Mouse (Mus musculus) frontal cortex, adult (tissue): ENCODE data around the gene Cdyl.

Experiments used
- ATAC-seq: cut with Nextera tagmentation; 2 replicates; pipeline ENCODE4 v1.9.2; 2017; ENCODE audit warnings: mild to moderate bottlenecking, moderate library complexity, mixed read lengths; ENCODE audit not compliant: low TSS enrichment

Cdyl gene

GRCm38 (mm10) chr13:35756393-35757338, 97.0 kb downstream of the Cdyl start:
- ATAC-seq = no peak

DNA sequence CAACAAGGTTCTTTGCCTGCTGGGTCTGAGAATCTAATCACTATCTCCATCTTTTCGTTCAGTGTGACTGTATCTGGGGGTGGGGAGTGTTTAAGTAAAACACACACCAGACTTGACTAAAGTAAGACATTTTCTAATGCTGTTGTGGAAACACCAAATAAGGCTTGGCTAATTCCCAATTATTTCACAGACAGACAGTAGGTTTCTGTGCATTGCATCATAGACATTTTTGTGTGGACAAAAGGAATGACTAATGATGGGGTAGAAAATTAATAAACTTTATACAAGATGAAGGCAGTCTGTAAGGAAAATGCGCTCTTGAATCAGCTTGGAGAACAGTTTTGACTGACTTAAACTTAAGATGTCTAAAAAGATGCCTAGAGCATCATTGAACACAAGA, 100.7 kb downstream of the Cdyl start:
- ATAC-seq = no peak

DNA sequence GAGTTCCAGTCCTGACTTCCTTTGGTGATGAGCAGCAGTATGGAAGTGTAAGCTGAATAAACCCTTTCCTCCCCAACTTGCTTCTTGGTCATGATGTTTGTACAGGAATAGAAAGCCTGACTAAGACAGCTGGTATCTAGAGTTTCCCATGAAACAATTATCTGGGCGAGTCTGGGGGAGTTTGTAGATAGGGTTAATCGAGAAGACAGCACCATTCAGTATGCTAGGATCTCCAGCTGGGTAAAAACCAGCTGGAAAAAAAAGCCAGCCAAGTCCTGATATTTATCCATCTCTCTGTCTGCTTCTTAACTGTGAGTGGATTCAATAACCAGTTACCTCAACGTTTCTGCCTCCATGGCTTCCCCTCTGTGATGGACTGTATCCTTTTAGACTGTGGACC, 104.9 kb downstream of the Cdyl start:
- no peak for ATAC-seq

GRCm38 (mm10) chr13:35765817-35766216, 106.2 kb downstream of the Cdyl start:
- ATAC-seq = no peak

GRCm38 (mm10) chr13:35769673-35770072, 110.0 kb downstream of the Cdyl start:
- no peak for ATAC-seq

DNA sequence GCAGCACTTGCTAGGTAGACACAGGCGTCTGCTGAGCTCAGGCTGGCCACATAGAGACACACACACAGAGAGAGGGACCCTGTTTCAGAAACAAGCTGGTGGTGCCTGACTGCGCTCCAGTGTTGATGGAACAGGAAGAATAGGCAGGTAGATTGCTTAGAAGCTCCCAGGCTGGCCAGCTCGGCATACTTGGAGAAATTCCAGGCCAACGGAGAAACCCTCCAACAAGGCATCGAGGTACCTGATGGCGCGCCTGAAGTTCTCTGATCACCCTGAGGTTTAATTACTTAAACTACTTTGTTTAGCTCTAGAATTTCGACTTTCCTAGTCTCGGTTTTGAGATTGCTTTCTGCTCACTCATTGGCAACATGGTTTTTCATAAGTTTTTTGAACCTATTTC, 110.8 kb downstream of the Cdyl start:
- ATAC-seq = no peak

- ATAC-seq = peak; percentile 74; the same call in 1 of the 2 replicates
These were observed 112.3 kb downstream of the Cdyl start for GRCm38 (mm10) chr13:35771968-35772382.

DNA sequence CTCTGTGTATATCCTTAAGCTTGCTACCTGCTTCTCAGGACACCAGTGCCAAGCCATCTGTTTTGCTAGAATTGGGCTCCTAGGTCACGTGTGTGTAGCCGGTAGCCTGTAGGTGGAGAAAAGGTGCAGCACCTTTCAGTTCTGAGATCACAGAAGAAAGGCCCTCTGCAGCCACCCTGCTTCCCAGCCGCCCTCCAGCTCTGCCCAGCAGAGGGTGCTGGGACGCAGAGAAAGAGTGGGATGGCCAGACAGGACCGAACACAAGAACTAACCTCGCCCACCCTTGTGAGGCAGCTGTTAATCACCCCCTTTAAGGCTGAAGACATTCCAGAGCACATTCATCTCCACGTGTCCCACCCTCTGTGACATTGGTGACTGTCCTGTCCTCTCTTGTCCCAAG, 114.1 kb downstream of the Cdyl start:
- ATAC-seq = 0 out of 2 replicates have a peak, but pooled peaks have one; percentile 34

- ATAC-seq = no peak
These were observed 116.5 kb downstream of the Cdyl start for GRCm38 (mm10) chr13:35776123-35776522.

DNA sequence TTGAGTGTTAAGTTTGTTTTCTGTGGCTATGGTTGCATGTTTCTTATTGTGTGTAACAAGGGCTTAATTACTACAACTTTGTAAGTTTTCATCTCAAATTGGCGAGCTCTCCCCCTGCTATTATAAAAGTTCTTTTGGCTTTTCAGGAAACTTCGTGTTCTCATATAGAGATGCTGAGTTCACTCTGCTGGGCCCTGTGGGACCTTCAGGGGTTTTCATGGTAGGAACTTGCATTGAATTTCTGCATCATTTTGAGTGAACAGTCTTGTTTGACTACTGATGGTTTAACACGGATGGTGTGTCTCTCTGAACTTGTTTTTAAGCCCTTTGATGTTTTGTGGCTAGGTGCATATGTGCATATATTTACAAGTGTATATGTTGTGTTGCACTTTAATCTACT, 121.1 kb downstream of the Cdyl start:
- ATAC-seq = no peak

DNA sequence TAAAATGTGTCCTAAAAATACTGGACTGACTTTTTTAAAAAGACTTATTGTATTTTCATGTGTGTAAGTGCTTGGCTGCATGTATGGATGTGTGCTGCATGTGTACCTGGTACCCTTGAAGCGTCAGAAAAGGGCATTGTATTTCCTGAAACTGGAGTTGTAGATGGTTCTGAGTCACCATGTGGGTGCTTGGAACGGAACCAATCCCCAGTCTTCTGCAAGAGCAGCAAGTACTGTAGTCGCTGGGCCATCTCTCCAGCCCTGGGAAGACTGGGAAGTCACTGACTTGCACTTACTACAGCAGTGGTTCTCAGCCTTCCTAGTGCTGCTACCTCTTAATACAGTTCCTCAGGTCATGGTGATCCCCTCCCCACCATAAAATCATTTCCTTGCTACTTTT, 122.1 kb downstream of the Cdyl start:
- peak; percentile 66 for ATAC-seq

GRCm38 (mm10) chr13:35782949-35783348, 123.3 kb downstream of the Cdyl start:
- ATAC-seq = peak; percentile 61

DNA sequence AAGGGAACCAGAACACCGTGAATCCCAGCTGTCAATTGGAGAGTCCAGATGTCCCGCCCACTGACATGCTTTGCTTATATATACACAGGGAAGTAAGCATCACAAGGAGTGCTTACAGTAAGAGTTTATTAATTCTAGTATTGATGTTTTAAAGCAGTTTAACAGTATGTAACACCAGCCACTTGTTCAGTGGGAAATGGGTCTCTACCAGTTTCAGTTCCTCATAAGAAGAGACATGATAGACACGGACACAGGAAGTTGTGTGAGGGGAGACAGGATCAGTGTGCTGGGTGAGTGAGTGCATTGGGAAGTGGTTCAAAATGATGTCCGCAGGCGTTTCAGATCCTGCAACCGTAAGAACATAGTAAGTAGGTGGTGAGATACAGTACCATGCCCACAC, 123.9 kb downstream of the Cdyl start:
- ATAC-seq = peak; percentile 38

GRCm38 (mm10) chr13:35784281-35784680, 124.6 kb downstream of the Cdyl start:
- ATAC-seq = no peak

DNA sequence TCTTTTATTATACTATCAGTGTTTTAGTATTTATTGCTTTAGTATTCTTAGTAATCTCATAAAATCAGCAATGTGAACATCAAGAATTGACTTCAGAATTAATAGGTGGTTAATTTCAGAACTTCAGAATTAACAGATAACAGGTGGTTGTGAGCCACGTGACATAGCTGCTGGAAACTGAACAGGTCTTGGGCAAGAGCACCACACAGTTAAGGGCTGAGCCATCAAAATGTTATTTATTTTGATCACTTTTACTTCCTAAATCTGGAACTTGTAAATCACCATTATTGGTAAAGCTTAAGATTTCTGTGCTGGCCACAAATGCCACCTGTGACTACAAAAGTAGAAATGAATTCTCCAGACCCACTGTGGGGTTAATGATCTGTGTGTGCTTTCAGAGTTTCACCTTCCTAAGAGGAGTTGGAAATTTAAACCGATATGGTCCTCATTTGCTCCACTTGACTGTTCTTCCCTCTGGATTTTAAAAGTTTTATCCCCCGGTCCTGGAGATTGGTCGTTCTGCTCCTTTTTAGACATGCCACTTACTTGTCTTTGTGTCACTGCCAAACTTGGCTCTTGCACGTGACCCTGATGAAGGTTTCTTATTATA, 125.8 kb downstream of the Cdyl start:
- no peak for ATAC-seq

DNA sequence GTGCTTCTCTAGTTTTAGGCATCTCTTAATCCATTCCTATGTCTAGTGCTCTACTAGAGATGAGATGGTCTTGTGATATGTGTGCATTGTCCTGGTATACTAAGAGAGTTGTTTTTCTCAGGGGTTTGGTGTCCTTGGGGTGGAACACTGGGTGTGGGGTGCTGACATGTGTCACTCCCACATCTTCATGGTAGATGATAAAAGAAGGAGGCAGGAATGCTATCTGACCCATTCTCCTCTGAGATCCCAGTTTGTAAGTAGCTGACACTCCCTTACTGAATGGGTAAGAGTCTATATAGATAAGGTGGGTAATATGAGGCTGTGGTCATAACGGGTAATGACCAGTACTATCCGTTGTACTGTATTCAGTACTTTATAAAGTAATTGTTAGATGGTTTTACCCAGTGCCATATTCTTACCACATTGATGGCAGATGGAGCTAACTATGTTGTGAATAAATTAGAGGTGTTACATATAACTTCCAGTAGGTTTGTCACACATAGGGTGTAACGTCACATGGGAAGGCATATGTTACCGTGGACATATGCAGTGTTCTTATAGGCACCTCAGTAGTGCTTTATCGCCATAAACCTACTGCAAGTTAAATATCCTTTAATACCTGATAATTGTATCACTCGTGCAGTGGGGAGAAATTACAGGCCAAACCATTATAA, 127.2 kb downstream of the Cdyl start:
- peak; percentile 44; the same call in 1 of the 2 replicates for ATAC-seq

GRCm38 (mm10) chr13:35789577-35789976, 129.9 kb downstream of the Cdyl start:
- no peak for ATAC-seq

DNA sequence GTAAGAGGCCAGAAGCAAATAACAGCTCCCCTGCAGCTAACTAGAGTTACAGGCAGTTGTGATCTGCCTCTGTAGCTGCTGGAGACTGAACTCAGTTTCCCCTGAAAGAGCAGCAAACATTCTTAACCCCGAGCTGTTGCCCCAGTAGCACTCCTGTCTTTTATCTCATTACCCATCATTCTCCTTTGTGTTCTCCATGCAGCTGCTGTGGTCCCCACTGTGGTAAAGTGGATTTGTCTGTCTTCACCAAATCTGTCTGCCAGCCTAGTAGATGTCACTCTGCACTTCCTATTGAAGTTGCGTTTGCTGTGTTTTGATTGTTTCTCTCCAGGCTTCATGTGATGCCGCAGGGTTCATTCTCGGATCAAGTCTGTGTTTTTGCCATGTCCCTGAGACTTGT, 130.8 kb downstream of the Cdyl start:
- no peak for ATAC-seq

GRCm38 (mm10) chr13:35794309-35794708, 134.7 kb downstream of the Cdyl start:
- peak; percentile 61 for ATAC-seq

GRCm38 (mm10) chr13:35794774-35795173, 135.1 kb downstream of the Cdyl start:
- no peak for ATAC-seq

GRCm38 (mm10) chr13:35795887-35796286, 136.3 kb downstream of the Cdyl start:
- ATAC-seq = no peak

DNA sequence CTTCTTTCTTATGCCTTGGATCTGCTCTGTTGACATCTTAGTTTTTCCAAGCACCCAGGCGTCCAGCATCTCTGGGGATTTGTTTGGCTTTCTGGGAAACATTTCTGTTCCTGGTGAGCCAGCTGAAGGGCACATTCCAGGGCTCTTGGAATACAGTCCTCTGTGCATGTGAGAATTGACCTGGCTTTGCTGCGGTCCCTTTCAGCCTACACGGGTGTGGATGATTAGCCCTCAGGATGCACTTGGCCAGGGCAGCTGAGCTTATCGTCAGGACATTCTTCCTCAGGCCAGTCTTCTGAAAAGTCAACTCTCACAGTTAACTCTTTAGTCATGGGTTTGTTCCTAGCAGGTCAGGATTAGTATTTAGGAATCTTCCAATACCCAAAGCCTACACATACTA, 136.7 kb downstream of the Cdyl start:
- ATAC-seq = no peak
